Mouse (Mus musculus) limb, embryonic 10.5 days (tissue): ENCODE measurements around the gene Prm2. TPM values are rescaled to one million over a fixed set of nuclear protein-coding genes. Genes with fewer than 3 reads are reported as not detected.
"Not testable (repeated sequence)": the region's sequence is repeated elsewhere in the genome, so short reads cannot be mapped to it uniquely, and the experiment has no call there.

ENCODE experiments used
- DNase-seq: peaks from one replicate; pipeline ENCODE4 v3.0.0-alpha.2; 2017; ENCODE audit warnings: low spot score
- H3K27ac ChIP-seq: fragments of 300-500 bp; sonication (generic); 2 replicates; pipeline ENCODE4 v1.5.1; 2016; ENCODE audit warnings: mild to moderate bottlenecking
- H3K27me3 ChIP-seq: fragments of 300-500 bp; sonication (generic); 2 replicates; pipeline ENCODE4 v1.6.1; 2016; ENCODE audit warnings: low read depth, mild to moderate bottlenecking; ENCODE audit not compliant: poor library complexity, severe bottlenecking
- H3K36me3 ChIP-seq: fragments of 300-500 bp; sonication (generic); 2 replicates; pipeline ENCODE4 v1.6.1; 2016; ENCODE audit warnings: mild to moderate bottlenecking, moderate library complexity
- H3K4me1 ChIP-seq: fragments of 300-500 bp; sonication (generic); 2 replicates; pipeline ENCODE4 v1.6.1; 2016
- H3K4me3 ChIP-seq: fragments of 300-500 bp; sonication (generic); 2 replicates; pipeline ENCODE4 v1.5.1; 2016; ENCODE audit warnings: mild to moderate bottlenecking, moderate library complexity
- H3K9me3 ChIP-seq: fragments of 300-500 bp; sonication (generic); replicated peaks from 2 replicates; pipeline ENCODE4 v1.6.1; 2016; ENCODE audit warnings: mild to moderate bottlenecking
- WGBS: fragments of 180-500 bp; shearing (Covaris S2); methylation state at CpG from one replicate; pipeline ENCODE4 v1.1.7; 2016; 5-methylcytosine and 5-hydroxymethylcytosine counted together
- polyA plus RNA-seq: library from polyadenylated mRNA; unstranded; fragments of >200 nt; fragmentation: Nextera tagmentation; extraction: Ambion mirVana; gene quantifications from 2 replicates; pipeline ENCODE4 v1.2.1, GENCODE M21; 2016

Gene Prm2
- polyA plus RNA-seq, 1 experiment from 2014 or later = not detected

DNA sequence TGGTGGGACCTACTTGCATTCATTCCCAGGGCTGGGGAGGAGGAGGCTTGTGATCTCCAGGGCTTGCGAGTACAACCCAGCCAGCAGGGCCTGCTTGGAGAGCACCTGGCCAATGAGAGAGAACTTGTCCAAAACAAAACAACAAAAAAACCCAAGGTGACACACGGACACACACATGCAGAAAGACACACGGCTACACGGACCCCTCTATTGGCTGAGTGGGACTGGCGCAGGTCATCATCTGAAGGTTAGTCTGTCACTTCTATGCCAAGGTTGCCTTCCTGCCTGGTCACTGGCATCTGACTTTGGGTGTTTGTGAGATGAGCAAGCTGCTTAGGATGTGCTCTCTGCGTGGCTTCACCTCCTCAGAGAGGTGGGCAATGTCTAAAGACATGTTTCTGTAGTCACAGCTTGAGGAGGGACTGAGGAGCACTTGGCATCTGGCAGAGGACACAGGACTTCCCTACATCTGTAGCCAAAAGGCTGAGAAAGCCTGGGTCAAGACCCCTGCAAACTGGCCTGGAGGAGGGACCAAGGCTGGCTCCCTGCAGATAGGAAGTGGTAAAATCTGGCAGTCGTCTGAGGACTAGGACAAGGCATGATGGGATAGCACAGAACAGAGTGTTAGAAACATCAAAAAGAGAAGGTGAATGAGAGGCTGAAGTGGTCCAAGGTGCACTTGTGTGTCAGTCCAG, 32.0 kb upstream of the Prm2 start:
- WGBS = 84% methylated on average over 7 of the region's 7 CpGs
- Histone ChIP-seq H3K36me3 (no peaks in the 10 kb centered on the region), H3K27me3 (no peaks in the 10 kb centered on the region), H3K4me1 (peaks cover 14% of the 10 kb centered on the region; the same call in 1 of the 2 replicates), H3K9me3 (no peaks in the 10 kb centered on the region), H3K27ac (0 out of 2 replicates have a peak overlapping the region, but pooled peaks have one; percentile 11), H3K4me3 (no peak overlapping the region)
- no peak for DNase-seq

DNA sequence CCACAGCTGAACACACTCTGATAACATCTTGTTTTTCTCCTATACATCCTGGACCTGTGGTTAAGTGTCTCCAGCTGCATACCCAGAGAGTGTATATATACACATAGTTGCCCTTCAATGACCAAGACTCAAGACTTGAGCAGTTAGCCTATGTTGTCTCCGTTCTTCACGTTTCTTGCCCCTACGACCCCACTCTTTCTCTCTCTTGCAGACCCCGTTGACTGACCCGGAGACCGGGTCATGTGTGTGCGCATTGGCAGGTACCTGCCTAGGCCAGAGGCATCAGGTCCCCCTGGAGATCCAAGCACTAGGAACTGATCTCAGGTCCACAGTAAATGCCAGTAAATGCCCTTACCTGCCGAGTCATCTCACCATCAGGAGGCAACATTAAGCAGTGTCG, 31.3 kb upstream of the Prm2 start:
- WGBS = 91% methylated on average over 9 of the region's 9 CpGs
- Histone ChIP-seq H3K27ac (no peak overlapping the region), H3K4me1 (peaks cover 14% of the 10 kb centered on the region; the same call in 1 of the 2 replicates), H3K4me3 (no peak overlapping the region), H3K27me3 (no peaks in the 10 kb centered on the region), H3K36me3 (no peaks in the 10 kb centered on the region), H3K9me3 (no peaks in the 10 kb centered on the region)
- DNase-seq = no peak

DNA sequence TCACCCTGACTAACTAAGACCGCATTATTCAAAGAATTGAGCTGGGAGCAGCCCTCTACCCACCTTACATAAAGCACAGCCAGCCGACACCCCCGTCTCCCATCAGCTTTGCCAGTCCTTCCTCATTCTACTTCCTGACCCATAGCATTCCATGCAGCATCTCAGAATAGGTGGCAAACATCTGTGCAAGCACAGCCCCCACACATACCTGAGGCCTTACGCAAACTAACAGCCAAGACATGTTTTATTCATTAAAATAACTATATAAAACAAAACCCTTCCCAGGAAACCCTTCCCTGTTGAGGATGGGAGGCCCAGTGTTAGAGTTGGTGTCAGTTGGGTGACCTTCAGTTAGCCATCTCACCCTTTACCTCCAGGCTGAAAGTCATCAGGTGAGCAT, 29.9 kb upstream of the Prm2 start:
- Histone ChIP-seq H3K27ac (no peak overlapping the region), H3K36me3 (no peaks in the 10 kb centered on the region), H3K9me3 (no peaks in the 10 kb centered on the region), H3K4me1 (peaks cover 20% of the 10 kb centered on the region), H3K4me3 (no peak overlapping the region), H3K27me3 (no peaks in the 10 kb centered on the region)
- DNase-seq = no peak
- WGBS = 91% methylated on average over 4 of the region's 4 CpGs

DNA sequence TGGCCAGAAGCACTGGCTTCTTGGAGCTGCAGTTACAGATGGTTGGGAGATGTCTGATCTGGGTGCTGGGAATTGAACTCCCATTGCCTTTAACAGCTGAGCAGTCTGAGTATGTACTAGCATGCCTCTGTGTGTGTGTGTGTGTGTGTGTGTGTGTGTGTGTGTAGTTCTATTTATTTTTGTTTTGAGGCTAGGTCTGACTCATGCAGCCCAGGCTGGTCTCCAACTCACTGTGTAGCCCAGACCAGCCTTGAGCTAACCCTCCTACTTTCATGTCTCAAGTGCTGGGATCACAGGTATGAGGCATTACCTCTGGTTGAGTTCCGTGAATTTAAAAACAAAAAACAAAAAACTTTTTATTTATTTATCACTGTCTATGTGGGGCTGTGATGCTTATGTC, 28.6 kb upstream of the Prm2 start:
- DNase-seq = no peak
- Histone ChIP-seq H3K4me1 (peaks cover 20% of the 10 kb centered on the region), H3K27me3 (no peaks in the 10 kb centered on the region), H3K9me3 (no peaks in the 10 kb centered on the region), H3K36me3 (no peaks in the 10 kb centered on the region), H3K4me3 (no peak overlapping the region), H3K27ac (no peak overlapping the region)
- 98% methylated on average over 1 of the region's 1 CpGs for WGBS

DNA sequence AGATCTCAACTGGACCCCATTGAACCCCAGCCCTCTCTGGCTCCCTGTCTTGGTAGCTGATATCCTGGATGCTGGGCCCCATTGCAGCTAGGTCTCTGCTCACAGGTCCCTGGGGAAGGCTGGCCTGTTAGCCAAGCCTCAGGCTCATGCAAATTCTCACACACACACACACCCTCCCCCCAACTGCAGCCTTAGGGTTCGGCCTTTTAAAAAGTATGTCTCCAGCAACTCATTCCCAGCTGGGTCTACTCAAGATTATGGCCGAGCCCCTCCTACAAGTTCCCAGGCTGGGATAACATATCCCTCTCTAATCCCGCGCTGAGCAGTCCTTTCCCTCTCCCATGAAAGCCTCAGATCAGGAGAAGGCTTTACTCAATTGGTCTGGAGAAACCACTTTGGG, 25.5 kb upstream of the Prm2 start:
- H3K27ac ChIP-seq = peak overlapping the region; percentile 33; the same call in 1 of the 2 replicates

DNA sequence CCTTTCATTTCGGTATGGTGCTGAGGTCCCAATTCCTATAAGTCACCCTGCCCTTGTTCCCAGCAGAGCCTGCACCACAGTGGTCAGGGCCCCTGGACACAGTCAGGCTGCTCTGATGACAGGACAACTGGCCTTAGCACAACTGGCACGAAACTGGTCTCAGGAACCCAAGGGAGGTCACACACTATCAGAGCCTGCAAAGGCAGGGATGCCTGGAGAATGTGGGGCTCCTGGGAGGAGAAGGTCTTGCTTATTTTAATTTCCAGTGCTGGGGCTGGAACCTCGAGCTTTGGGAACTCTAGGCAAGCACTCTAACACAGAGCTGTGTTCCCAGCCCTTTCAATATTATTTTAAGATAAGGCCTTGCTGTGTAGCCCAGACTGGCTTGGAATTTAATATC, 24.0 kb upstream of the Prm2 start:
- no peak for DNase-seq
- 82% methylated on average over 3 of the region's 3 CpGs for WGBS
- Histone ChIP-seq H3K27ac (no peak overlapping the region), H3K9me3 (no peaks in the 10 kb centered on the region), H3K27me3 (no peaks in the 10 kb centered on the region), H3K4me3 (no peak overlapping the region), H3K36me3 (no peaks in the 10 kb centered on the region), H3K4me1 (peaks cover 9% of the 10 kb centered on the region)

More for the DNA sequence above, 25.5 kb upstream of the Prm2 start:
- no peak for DNase-seq
- H3K4me3 ChIP-seq = no peak overlapping the region
- H3K4me1 ChIP-seq = peaks cover 10% of the 10 kb centered on the region
- no peaks in the 10 kb centered on the region for H3K36me3 ChIP-seq
- no peaks in the 10 kb centered on the region for H3K27me3 ChIP-seq
- 69% methylated on average over 4 of the region's 4 CpGs for WGBS
- H3K9me3 ChIP-seq = no peaks in the 10 kb centered on the region

DNA sequence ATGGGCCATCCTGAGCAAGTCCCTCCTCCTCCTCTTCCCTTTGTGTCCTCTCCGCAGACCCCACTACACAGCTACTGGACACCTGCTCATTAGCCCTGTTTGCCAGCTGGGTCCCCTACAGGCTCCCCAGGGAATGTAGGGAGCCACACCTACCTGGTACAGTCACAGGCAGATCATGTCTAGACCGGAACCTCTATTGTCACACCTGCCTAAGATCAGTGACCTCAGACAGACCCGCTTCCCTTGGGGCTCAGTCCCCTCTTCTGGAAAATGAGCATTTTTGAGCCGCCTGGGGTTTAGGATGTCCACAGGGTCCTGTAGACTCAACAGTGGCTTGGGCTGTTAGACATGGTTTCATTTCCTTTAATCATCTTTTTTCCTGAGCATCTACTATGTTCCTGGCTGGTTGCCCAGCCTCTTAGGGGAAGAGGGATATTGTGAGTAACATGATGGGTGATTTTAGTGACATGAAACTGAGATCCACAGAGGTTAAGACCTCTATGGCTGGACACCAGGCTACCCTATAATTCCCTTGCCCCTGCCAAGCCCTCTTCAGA, 22.7 kb upstream of the Prm2 start:
- Histone ChIP-seq H3K9me3 (no peaks in the 10 kb centered on the region), H3K36me3 (no peaks in the 10 kb centered on the region), H3K4me3 (no peak overlapping the region), H3K27ac (no peak overlapping the region), H3K27me3 (no peaks in the 10 kb centered on the region), H3K4me1 (peaks cover 13% of the 10 kb centered on the region)
- no peak for DNase-seq
- WGBS = 89% methylated on average over 4 of the region's 4 CpGs

DNA sequence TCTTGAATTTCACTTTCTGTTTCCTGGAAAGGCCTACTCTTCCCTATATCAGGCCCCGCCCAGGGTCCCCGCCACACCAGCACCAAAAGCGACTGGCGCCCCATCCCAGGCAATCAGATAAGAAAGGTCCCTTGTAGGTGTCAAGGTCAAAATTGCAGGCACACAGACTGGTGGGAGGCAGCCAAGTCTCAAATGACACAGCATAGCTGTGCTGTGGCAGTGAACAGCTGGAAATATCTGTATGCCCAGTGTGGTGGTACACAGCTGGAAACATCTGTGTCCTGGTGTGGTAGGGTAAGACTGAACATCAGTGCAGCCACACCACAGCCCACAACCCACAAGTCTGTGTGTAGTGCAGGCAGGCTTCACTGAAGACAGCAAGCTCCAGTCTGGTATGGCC, 18.9 kb upstream of the Prm2 start:
- Histone ChIP-seq H3K4me1 (peaks cover 9% of the 10 kb centered on the region; the same call in 1 of the 2 replicates), H3K4me3 (no peak overlapping the region), H3K9me3 (no peaks in the 10 kb centered on the region), H3K27ac (no peak overlapping the region), H3K27me3 (no peaks in the 10 kb centered on the region), H3K36me3 (no peaks in the 10 kb centered on the region)
- 75% methylated on average over 4 of the region's 4 CpGs for whole genome bisulfite sequencing
- DNase-seq = no peak

DNA sequence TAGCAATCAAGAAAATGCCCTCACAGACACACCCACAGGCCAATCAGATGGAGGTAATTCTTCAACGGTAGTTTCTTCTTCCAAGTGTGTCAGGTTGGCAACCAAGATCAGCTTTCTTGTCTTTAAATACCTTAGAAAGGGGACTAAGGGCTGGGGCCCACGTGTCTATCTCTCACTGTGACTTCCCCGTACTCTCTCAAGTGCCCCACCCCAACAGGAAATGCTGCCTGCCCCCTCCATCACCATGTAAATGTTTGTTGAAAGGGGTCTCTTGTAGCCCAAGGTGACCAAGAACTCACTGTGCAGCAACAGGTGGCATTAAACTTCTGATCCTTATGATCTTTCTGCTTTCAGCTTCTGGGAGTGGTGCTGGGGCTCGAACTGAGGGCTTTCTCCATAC, 17.8 kb upstream of the Prm2 start:
- H3K9me3 ChIP-seq = no peaks in the 10 kb centered on the region
- H3K27ac ChIP-seq = no peak overlapping the region
- H3K36me3 ChIP-seq = no peaks in the 10 kb centered on the region
- H3K27me3 ChIP-seq = no peaks in the 10 kb centered on the region
- H3K4me3 ChIP-seq = no peak overlapping the region
- peaks cover 9% of the 10 kb centered on the region; the same call in 1 of the 2 replicates for H3K4me1 ChIP-seq
- WGBS = 79% methylated on average over 4 of the region's 4 CpGs
- no peak for DNase-seq

DNA sequence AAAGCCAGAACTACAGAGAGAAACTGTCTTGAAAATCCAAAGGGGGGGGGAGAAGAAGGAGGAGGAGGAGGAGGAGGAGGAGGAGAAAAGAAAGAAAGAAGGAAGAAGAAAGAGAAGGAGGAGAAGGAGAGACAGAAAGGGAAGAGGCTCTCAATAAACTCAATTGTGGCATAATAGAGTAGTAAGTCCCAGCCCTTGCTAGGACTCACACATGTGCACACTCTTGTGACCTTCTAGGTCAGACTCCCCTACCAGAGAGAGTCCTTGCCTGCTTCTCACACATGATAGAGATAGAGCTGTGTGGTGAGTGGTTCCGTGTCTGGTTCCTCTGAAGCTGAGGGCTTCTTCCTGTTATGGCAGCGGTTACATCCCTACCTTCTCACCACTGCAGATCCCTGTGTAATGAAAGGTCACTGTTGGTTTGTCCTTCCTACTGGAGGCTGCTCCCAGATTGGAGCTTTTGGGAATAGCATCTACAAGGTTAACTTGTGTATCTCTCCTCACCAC, 17.0 kb upstream of the Prm2 start, which contains the start of gene Gm11172:
Gm11172 (plus strand) TSS at position 51 of the 507 bp plus-strand sequence.
- no peak within 1 kb of the TSS for H3K4me3 ChIP-seq

DNA sequence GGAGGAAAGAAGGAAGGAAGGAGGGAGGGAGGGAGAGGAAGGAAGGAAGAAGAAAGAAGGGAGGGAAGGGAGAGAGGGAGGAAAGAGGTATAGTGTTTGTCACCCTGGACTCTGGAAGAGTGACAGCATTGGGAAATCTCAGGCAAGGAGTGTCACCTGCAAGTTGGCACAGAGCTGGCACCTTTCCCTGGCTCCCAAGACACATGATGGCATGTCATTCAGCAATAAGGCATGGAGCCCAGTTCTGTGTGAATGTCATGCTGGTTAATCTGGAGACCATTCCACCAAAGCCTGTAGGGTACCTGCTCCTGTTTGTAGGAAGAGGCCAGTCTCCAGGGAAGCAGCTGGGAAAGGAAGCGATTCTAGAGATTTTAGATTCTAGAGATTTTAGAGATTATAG, 14.4 kb upstream of the Prm2 start:
- Histone ChIP-seq H3K4me1 (peaks cover 20% of the 10 kb centered on the region), H3K4me3 (no peak overlapping the region), H3K36me3 (no peaks in the 10 kb centered on the region), H3K27me3 (no peaks in the 10 kb centered on the region), H3K27ac (no peak overlapping the region), H3K9me3 (no peaks in the 10 kb centered on the region)
- WGBS = 79% methylated on average over 1 of the region's 1 CpGs
- DNase-seq = no peak

More for the DNA sequence above, 17.0 kb upstream of the Prm2 start, which contains the start of gene Gm11172:
- 83% methylated on average over 2 of the region's 2 CpGs for WGBS
- Histone ChIP-seq H3K27ac (no peak within 1 kb of the TSS), H3K36me3 (no peaks in the 10 kb centered on the region), H3K9me3 (no peaks in the 10 kb centered on the region), H3K4me1 (peaks cover 9% of the 10 kb centered on the region; the same call in 1 of the 2 replicates), H3K27me3 (no peaks in the 10 kb centered on the region)
- no peak for DNase-seq

DNA sequence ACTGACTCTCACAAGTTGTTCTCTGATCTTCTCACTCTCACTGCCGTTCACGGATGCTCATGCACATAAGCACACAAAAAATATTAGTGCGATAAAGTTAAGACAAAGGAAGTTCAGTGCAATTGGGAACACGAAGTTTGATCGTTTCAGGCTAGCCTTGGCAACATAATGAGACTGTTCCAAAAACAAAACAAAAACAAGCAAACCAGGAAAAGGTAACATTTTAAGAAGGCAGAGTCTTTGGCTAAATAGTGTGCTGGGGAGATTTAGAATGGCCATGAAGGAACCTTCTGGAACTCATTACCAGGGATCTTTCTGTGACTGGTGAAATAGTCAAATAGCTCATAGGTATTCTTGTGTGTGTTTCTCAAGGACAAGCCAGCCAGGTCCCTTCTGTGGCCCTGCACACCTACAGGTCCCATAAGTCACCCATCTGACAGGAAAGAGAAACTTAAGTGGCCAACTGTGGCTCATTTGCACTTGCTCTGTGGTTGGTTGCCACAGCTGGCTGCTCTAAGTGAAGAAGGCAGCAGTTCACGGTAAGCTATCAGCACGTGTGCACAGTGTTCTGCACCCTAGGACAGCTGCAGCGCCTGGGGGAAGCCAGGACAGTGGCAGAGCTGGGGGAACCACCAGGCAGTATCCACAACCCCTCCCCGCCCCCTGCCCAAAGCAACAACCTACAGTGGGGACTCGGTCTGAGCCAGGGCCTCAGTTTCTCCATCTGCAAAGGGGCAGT, 10.0 kb upstream of the Prm2 start, which contains the start of gene Prm1:
Prm1 (minus strand) TSS at position 51 of the 739 bp plus-strand sequence.
- H3K4me1 ChIP-seq = peaks cover 15% of the 10 kb centered on the region
- H3K9me3 ChIP-seq = no peaks in the 10 kb centered on the region
- no peak within 1 kb of the TSS for H3K4me3 ChIP-seq
- no peak for DNase-seq
- WGBS = 80% methylated on average over 10 of the region's 10 CpGs
- H3K36me3 ChIP-seq = no peaks in the 10 kb centered on the region
- H3K27ac ChIP-seq = no peak within 1 kb of the TSS
- H3K27me3 ChIP-seq = no peaks in the 10 kb centered on the region

DNA sequence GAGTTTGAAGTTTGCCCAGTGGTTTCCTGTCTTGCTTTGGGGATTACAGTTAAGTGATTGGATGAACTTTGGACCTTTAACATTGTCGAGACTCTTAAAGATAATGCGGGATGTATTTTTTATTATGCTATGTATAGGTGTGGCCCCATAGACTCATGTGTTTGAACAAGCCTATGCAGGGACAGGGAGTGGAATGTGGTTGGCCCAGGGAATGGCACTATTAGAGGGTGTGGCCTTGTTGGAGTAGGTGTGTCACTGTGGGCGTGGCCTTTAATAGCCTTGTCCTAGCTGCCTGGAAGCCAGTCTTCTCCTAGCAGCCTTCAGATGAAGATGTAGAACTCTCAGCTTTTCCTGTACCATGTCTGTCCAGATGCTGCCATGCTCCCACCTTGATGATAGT, 6.5 kb upstream of the Prm2 start:
- H3K4me1 ChIP-seq = peaks cover 18% of the 10 kb centered on the region
- H3K9me3 ChIP-seq, H3K27me3 ChIP-seq, H3K4me3 ChIP-seq, H3K36me3 ChIP-seq, H3K27ac ChIP-seq, DNase-seq: not testable (repeated sequence)
- WGBS = 95% methylated on average over 3 of the region's 3 CpGs
